Mouse (Mus musculus) c-Kit-positive CD71-negative TER-119-negative erythroid progenitor cells, embryonic 14.5 days (primary cell): ENCODE data around the gene Cd200r2.
A peak's percentile ranks its signal among the peaks of the same experiment; 100 is the strongest.
"Not testable (repeated sequence)": the region's sequence is repeated elsewhere in the genome, so short reads cannot be mapped to it uniquely, and the experiment has no call there.

Experiments
- DNase-seq: peaks from one replicate; pipeline ENCODE4 v3.0.0-alpha.2; 2013; ENCODE audit warnings: low read depth

Cd200r2 gene

GRCm38 (mm10) chr16:44866797-44867196 lies at the start of gene Cd200r2:
TSS of gene Cd200r2 (plus strand) at chr16:44867097.
- DNase-seq, result no peak

GRCm38 (mm10) chr16:44818010-44818409 lies 48.9 kb upstream of the Cd200r2 start:
- no peak for DNase-seq

GRCm38 (mm10) chr16:44820545-44820944 lies 46.4 kb upstream of the Cd200r2 start:
- no peak for DNase-seq

GRCm38 (mm10) chr16:44832286-44832685 lies 34.6 kb upstream of the Cd200r2 start:
- DNase-seq, result no peak

GRCm38 (mm10) chr16:44833189-44833588 lies 33.7 kb upstream of the Cd200r2 start:
- not testable (repeated sequence) for DNase-seq

- DNase-seq, result no peak
Observed at GRCm38 (mm10) chr16:44875178-44875577, 8.3 kb downstream of the Cd200r2 start.

- no peak for DNase-seq
Observed at GRCm38 (mm10) chr16:44876625-44877024, 9.7 kb downstream of the Cd200r2 start.

GRCm38 (mm10) chr16:44877595-44877994 lies 10.7 kb downstream of the Cd200r2 start:
- no peak for DNase-seq

- no peak for DNase-seq
Observed at GRCm38 (mm10) chr16:44890814-44891213, 23.9 kb downstream of the Cd200r2 start.

GRCm38 (mm10) chr16:44932016-44932415 lies 65.1 kb downstream of the Cd200r2 start:
- DNase-seq, result no peak

- DNase-seq, result no peak
Observed at GRCm38 (mm10) chr16:44943468-44943867, 76.6 kb downstream of the Cd200r2 start, which contains the start of gene Cd200r3. TSS of gene Cd200r3 (plus strand) at chr16:44943678.

GRCm38 (mm10) chr16:44951360-44952114 lies 84.6 kb downstream of the Cd200r2 start:
- DNase-seq, result no peak

- no peak for DNase-seq
Observed at GRCm38 (mm10) chr16:44962296-44962695, 95.4 kb downstream of the Cd200r2 start.

- peak; percentile 48 for DNase-seq
Observed at GRCm38 (mm10) chr16:44962777-44963176, 95.9 kb downstream of the Cd200r2 start.

GRCm38 (mm10) chr16:44964526-44965374 lies 97.9 kb downstream of the Cd200r2 start:
- DNase-seq, result no peak

- no peak for DNase-seq
Observed at GRCm38 (mm10) chr16:44965428-44965827, 98.5 kb downstream of the Cd200r2 start.
